Mouse (Mus musculus): ENCODE measurements around the gene Tmem135.

- TF ChIP-seq CTCF (IDR thresholded peaks at IDR 0.05): no peak
- no peak for TF ChIP-seq POLR2A (IDR thresholded peaks at IDR 0.05; ENCODE audit: insufficient read depth, low read depth, low read length)
Measured at GRCm38 (mm10) chr7:89427101-89427500, 23.1 kb upstream of the Tmem135 start.

Data from heart, adult 2 months (tissue).